Mouse (Mus musculus) brain, embryonic 14.5 days (tissue): ENCODE measurements around the gene Grpel1.

Experiments
- CTCF ChIP-seq: fragments of 200-500 bp; IDR thresholded peaks from 2 replicates; pipeline ENCODE4 v1.5.1; 2012; ENCODE audit warnings: inconsistent platforms, mild to moderate bottlenecking, moderate library complexity, borderline replicate concordance; ENCODE audit not compliant: insufficient read depth, insufficient read length; ENCODE audit errors: extremely low read depth
- POLR2A ChIP-seq: fragments of 200-500 bp; IDR thresholded peaks from 2 replicates; pipeline ENCODE4 v1.6.1; 2012; ENCODE audit warnings: mild to moderate bottlenecking, inconsistent platforms, borderline replicate concordance; ENCODE audit not compliant: poor library complexity, insufficient read depth, insufficient read length, severe bottlenecking; ENCODE audit errors: extremely low read depth

DNA sequence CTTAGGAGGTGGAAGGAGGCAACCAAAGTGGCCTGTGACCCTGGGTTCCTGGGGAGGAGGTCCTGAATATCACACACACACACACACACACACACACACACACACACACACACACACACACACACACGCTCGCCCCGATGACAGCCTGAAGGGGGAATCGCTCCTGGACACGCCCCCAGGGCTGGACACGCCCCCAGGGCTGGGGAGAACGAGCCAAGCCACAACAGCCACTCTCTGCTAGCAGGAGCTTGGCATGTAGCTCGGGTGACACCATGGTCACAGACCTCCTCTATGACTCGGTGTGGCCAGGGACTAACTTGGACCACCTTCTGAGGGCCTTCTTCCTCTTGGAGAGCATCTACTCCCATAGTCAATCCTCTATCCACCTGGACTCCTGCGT lies 13.7 kb upstream of the Grpel1 start:
- TF ChIP-seq POLR2A (no peak), CTCF (no peak)
